ENCODE assay signal across 10 mouse cellular contexts in the genomic region with DNA sequence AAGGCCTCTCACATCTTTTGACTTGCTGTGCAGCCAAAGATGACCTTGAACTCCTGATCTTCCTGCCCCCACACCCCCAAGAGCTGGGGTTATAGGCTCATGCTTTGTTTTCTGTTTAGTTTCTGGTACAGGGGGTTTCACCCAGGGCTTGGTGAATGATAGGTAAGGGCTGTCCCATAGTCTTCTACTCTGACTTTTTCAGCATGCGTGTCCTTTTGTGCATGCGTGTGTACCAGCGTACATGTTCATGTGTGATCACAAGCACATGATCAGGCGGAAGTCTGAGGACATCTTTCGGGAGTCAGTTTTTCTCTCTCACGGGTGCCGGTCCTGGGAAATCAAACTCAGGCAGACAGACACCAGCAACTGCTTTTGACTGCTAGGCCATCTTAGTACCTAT. TPM values are rescaled to one million over a fixed set of nuclear protein-coding genes. Genes with fewer than 3 reads are reported as not detected.
DNase-seq lines count a peak whose midpoint lies in the region; ATAC-seq lines count a peak whose summit lies in the region.
"Had no signal": no experiment of that assay in that cellular context is flagged by ENCODE, and none has a peak within 500 bp of the region (broad histone marks: within the 10 kb centered on the region; RNA-seq: fewer than 3 reads in every experiment).

No protein-coding gene starts in this region.

- no peak for ATAC-seq in hindbrain, embryonic 11.5 days (ENCODE audit: low FRiP score)
- ATAC-seq in embryonic facial prominence, embryonic 13.5 days (ENCODE audit: insufficient number of reproducible peaks, insufficient read depth, low FRiP score, low TSS enrichment, low read depth) = no peak
- ATAC-seq in intestine, embryonic 15.5 days = no peak
- ATAC-seq in midbrain, embryonic 16.5 days = no peak

- no peak overlapping the region; the same call in 1 of the 2 replicates for H3K4me2 ChIP-seq in hindbrain, embryonic 11.5 days (replicated peaks; ENCODE audit: low read depth, low read length)
- H3K4me2 ChIP-seq in embryonic facial prominence, embryonic 13.5 days = peak overlapping the region; percentile 69
- H3K4me2 ChIP-seq in intestine, embryonic 15.5 days (replicated peaks) = peak overlapping the region; percentile 49
- peak overlapping the region; percentile 38 for H3K4me2 ChIP-seq in midbrain, embryonic 16.5 days (ENCODE audit: low read length)

- H3K9ac ChIP-seq in hindbrain, embryonic 11.5 days (ENCODE audit: low read depth, low read length) = no peak overlapping the region
- H3K9ac ChIP-seq in embryonic facial prominence, embryonic 13.5 days = peak overlapping the region; percentile 66; the same call in 1 of the 2 replicates
- H3K9ac ChIP-seq in intestine, embryonic 15.5 days = peak overlapping the region; percentile 23; the same call in 1 of the 2 replicates
- H3K9ac ChIP-seq in midbrain, embryonic 16.5 days (ENCODE audit: low read depth, low read length) = no peak overlapping the region

- H3K27me3 ChIP-seq in hindbrain, embryonic 10.5 days (ENCODE audit: insufficient read depth, poor library complexity, severe bottlenecking) = no peaks in the 10 kb centered on the region
- no peaks in the 10 kb centered on the region for H3K27me3 ChIP-seq in hindbrain, embryonic 11.5 days (ENCODE audit: control insufficient read depth, insufficient read depth, low read length)
- no peaks in the 10 kb centered on the region for H3K27me3 ChIP-seq in embryonic facial prominence, embryonic 13.5 days
- no peaks in the 10 kb centered on the region for H3K27me3 ChIP-seq in intestine, embryonic 15.5 days (replicated peaks)
- H3K27me3 ChIP-seq in midbrain, embryonic 16.5 days (ENCODE audit: control insufficient read depth, insufficient read depth, low read depth, low read length) = no peaks in the 10 kb centered on the region

- 93% methylated on average over 7 of the region's 7 CpGs for WGBS in hindbrain, embryonic 10.5 days
- 91% methylated on average over 7 of the region's 7 CpGs for WGBS in hindbrain, embryonic 11.5 days
- WGBS in embryonic facial prominence, embryonic 13.5 days = 90% methylated on average over 7 of the region's 7 CpGs
- 88% methylated on average over 7 of the region's 7 CpGs for WGBS in intestine, embryonic 15.5 days
- 89% methylated on average over 7 of the region's 7 CpGs for WGBS in midbrain, embryonic 16.5 days

- no peak for DNase-seq in hindbrain, embryonic 10.5 days (ENCODE audit: low spot score)
- DNase-seq in hindbrain, embryonic 11.5 days (ENCODE audit: low spot score) = no peak
- DNase-seq in ovary, adult 18-20 months (ENCODE audit: low spot score) = no peak
- DNase-seq in ovary, postnatal 10 days (ENCODE audit: low spot score) = no peak
- DNase-seq in adrenal gland, postnatal 10 days = no peak
- DNase-seq: lung, postnatal 36 days; right cerebral cortex, adult 18-20 months had no signal

- H3K4me1 ChIP-seq in hindbrain, embryonic 10.5 days (replicated peaks) = peaks cover 82% of the 10 kb centered on the region
- peaks cover 5% of the 10 kb centered on the region; the same call in 1 of the 2 replicates for H3K4me1 ChIP-seq in hindbrain, embryonic 11.5 days (replicated peaks; ENCODE audit: control insufficient read depth, insufficient read depth, low read length)
- H3K4me1 ChIP-seq in embryonic facial prominence, embryonic 13.5 days = peaks cover 69% of the 10 kb centered on the region
- H3K4me1 ChIP-seq in intestine, embryonic 15.5 days (replicated peaks) = peaks cover 47% of the 10 kb centered on the region
- H3K4me1 ChIP-seq in midbrain, embryonic 16.5 days (ENCODE audit: control insufficient read depth, insufficient read depth, low read length) = peaks cover 60% of the 10 kb centered on the region

- peak overlapping the region; percentile 81; the same call in 1 of the 2 replicates for H3K4me3 ChIP-seq in hindbrain, embryonic 10.5 days
- no peak overlapping the region for H3K4me3 ChIP-seq in hindbrain, embryonic 11.5 days (ENCODE audit: low read depth, low read length)
- peak overlapping the region; percentile 30 for H3K4me3 ChIP-seq in embryonic facial prominence, embryonic 13.5 days
- H3K4me3 ChIP-seq in intestine, embryonic 15.5 days (replicated peaks) = 0 out of 2 replicates have a peak overlapping the region, but pooled peaks have one; percentile 19
- no peak overlapping the region for H3K4me3 ChIP-seq in midbrain, embryonic 16.5 days (ENCODE audit: low read depth, low read length)

- H3K36me3 ChIP-seq in hindbrain, embryonic 10.5 days = peaks cover 8% of the 10 kb centered on the region
- no peaks in the 10 kb centered on the region for H3K36me3 ChIP-seq in hindbrain, embryonic 11.5 days (ENCODE audit: control insufficient read depth, insufficient read depth, low read length)
- H3K36me3 ChIP-seq in embryonic facial prominence, embryonic 13.5 days = 0 out of 2 replicates have a peak, but pooled peaks cover under 1% of the 10 kb centered on the region
- peaks cover under 1% of the 10 kb centered on the region; the same call in 1 of the 2 replicates for H3K36me3 ChIP-seq in intestine, embryonic 15.5 days
- H3K36me3 ChIP-seq in midbrain, embryonic 16.5 days (ENCODE audit: control insufficient read depth, insufficient read depth, low read length) = no peaks in the 10 kb centered on the region

- no peaks in the 10 kb centered on the region for H3K9me3 ChIP-seq in hindbrain, embryonic 10.5 days
- no peaks in the 10 kb centered on the region for H3K9me3 ChIP-seq in hindbrain, embryonic 11.5 days (ENCODE audit: control insufficient read depth, low read length)
- no peaks in the 10 kb centered on the region for H3K9me3 ChIP-seq in embryonic facial prominence, embryonic 13.5 days
- no peaks in the 10 kb centered on the region for H3K9me3 ChIP-seq in intestine, embryonic 15.5 days
- H3K9me3 ChIP-seq in midbrain, embryonic 16.5 days (replicated peaks; ENCODE audit: control insufficient read depth, low read length, poor library complexity, severe bottlenecking) = no peaks in the 10 kb centered on the region

- no peak overlapping the region for H3K27ac ChIP-seq in hindbrain, embryonic 10.5 days
- H3K27ac ChIP-seq in hindbrain, embryonic 11.5 days (ENCODE audit: low read depth, low read length) = no peak overlapping the region
- H3K27ac ChIP-seq in embryonic facial prominence, embryonic 13.5 days = no peak overlapping the region
- H3K27ac ChIP-seq in intestine, embryonic 15.5 days = no peak overlapping the region
- H3K27ac ChIP-seq in midbrain, embryonic 16.5 days (ENCODE audit: low read length) = no peak overlapping the region

RNA-seq across cellular contexts. Expression of a gene that starts 3.1 kb away (rescaled TPM):
- polyA plus RNA-seq in hindbrain, embryonic 10.5 days (2016; fragmentation: Nextera tagmentation; extraction: Ambion mirVana) = 10.8 and 12.8 TPM in 2 replicates
- 14.2 and 15.4 TPM in 2 replicates for polyA plus RNA-seq in hindbrain, embryonic 11.5 days (2014; fragmentation: Nextera tagmentation; extraction: Ambion mirVana)
- polyA plus RNA-seq in embryonic facial prominence, embryonic 13.5 days (2015; fragmentation: Nextera tagmentation; extraction: Ambion mirVana) = 15.2 and 16.6 TPM in 2 replicates
- polyA plus RNA-seq in intestine, embryonic 15.5 days (2015; fragmentation: Nextera tagmentation; extraction: Ambion mirVana) = 11.7 and 12.8 TPM in 2 replicates
- polyA plus RNA-seq in midbrain, embryonic 16.5 days (2015; fragmentation: Nextera tagmentation; extraction: Ambion mirVana) = 12.6 and 13.1 TPM in 2 replicates
- total RNA-seq in adrenal gland, postnatal 10 days (2021) = 10 to 100 TPM; 20.4 to 23.5 TPM

RNA-seq across cellular contexts. Expression of a gene that starts 48.8 kb away (rescaled TPM):
- polyA plus RNA-seq in hindbrain, embryonic 10.5 days (2016; fragmentation: Nextera tagmentation; extraction: Ambion mirVana) = 16.1 and 17.7 TPM in 2 replicates
- polyA plus RNA-seq in hindbrain, embryonic 11.5 days (2014; fragmentation: Nextera tagmentation; extraction: Ambion mirVana) = 18.3 and 18.6 TPM in 2 replicates
- 33.3 and 36.0 TPM in 2 replicates for polyA plus RNA-seq in embryonic facial prominence, embryonic 13.5 days (2015; fragmentation: Nextera tagmentation; extraction: Ambion mirVana)
- polyA plus RNA-seq in intestine, embryonic 15.5 days (2015; fragmentation: Nextera tagmentation; extraction: Ambion mirVana) = 28.0 and 31.2 TPM in 2 replicates
- polyA plus RNA-seq in midbrain, embryonic 16.5 days (2015; fragmentation: Nextera tagmentation; extraction: Ambion mirVana) = 64.1 and 66.2 TPM in 2 replicates
- total RNA-seq in adrenal gland, postnatal 10 days (2021) = 10 to 100 TPM; 83.6 to 94.5 TPM

Comparison
In these comparisons a context has a peak if more than half of its experiments do, and no peak if none do; other contexts are left out.
1. H3K4me3 ChIP-seq: peak in hindbrain, embryonic 10.5 days (single experiment), embryonic facial prominence, embryonic 13.5 days (single experiment) and intestine, embryonic 15.5 days (single experiment); none in hindbrain, embryonic 11.5 days (single experiment) and midbrain, embryonic 16.5 days (single experiment).
2. H3K9ac ChIP-seq: peak in embryonic facial prominence, embryonic 13.5 days (single experiment) and intestine, embryonic 15.5 days (single experiment); none in hindbrain, embryonic 11.5 days (single experiment) and midbrain, embryonic 16.5 days (single experiment).